Mouse (Mus musculus): ENCODE data around the gene Dennd4b.
"Not testable (repeated sequence)": the region's sequence is repeated elsewhere in the genome, so short reads cannot be mapped to it uniquely, and the experiment has no call there.

- not testable (repeated sequence) for TF ChIP-seq EP300 (IDR thresholded peaks at IDR 0.05; ENCODE audit: insufficient read depth, low read depth, low read length); CTCF (IDR thresholded peaks at IDR 0.05)
These were observed 24.4 kb downstream of the Dennd4b start for GRCm38 (mm10) chr3:90289403-90289802.
